Mouse (Mus musculus): Measurements from ENCODE around the gene Abca4.

Gene Abca4

GRCm38 (mm10) chr3:122107643-122108194 is 63.5 kb downstream of the Abca4 start:
- in situ Hi-C loops (cut with MboI, MseI): loop anchor here (10.0 kb wide), 1 partner anchor 133 kb away; no protein-coding TSS in a partner anchor

- in situ Hi-C loops (cut with MboI, MseI): loop anchor here (10.0 kb wide), 1 partner anchor 135 kb away; no protein-coding TSS in a partner anchor
These were observed 65.2 kb downstream of the Abca4 start for GRCm38 (mm10) chr3:122109461-122109860.

GRCm38 (mm10) chr3:122111141-122111981 is 67.1 kb downstream of the Abca4 start:
- in situ Hi-C loops (cut with MboI, MseI): loop anchor here (10.0 kb wide), 1 partner anchor 227 kb away; no protein-coding TSS in a partner anchor

GRCm38 (mm10) chr3:122118651-122119214 is 74.5 kb downstream of the Abca4 start:
- in situ Hi-C loops (cut with MboI, MseI): loop anchor here (10.0 kb wide), 1 partner anchor 234 kb away; no protein-coding TSS in a partner anchor

GRCm38 (mm10) chr3:122119733-122120132 is 75.5 kb downstream of the Abca4 start:
- in situ Hi-C loops (cut with MboI, MseI): loop anchor here (10.0 kb wide), 1 partner anchor 235 kb away; no protein-coding TSS in a partner anchor

GRCm38 (mm10) chr3:122120217-122120616 is 76.0 kb downstream of the Abca4 start:
- in situ Hi-C loops (cut with MboI, MseI): no loop called here

GRCm38 (mm10) chr3:122122127-122122663 is 78.0 kb downstream of the Abca4 start:
- in situ Hi-C loops (cut with MboI, MseI): no loop called here

GRCm38 (mm10) chr3:122122838-122123237 is 78.6 kb downstream of the Abca4 start:
- in situ Hi-C loops (cut with MboI, MseI): no loop called here

GRCm38 (mm10) chr3:122128999-122129493 is 84.8 kb downstream of the Abca4 start:
- in situ Hi-C loops (cut with MboI, MseI): no loop called here

GRCm38 (mm10) chr3:122130771-122131170 is 86.5 kb downstream of the Abca4 start:
- in situ Hi-C loops (cut with MboI, MseI): no loop called here

- in situ Hi-C loops (cut with MboI, MseI): no loop called here
These were observed 87.4 kb downstream of the Abca4 start for GRCm38 (mm10) chr3:122131633-122132032.

- in situ Hi-C loops (cut with MboI, MseI): no loop called here
These were observed 89.0 kb downstream of the Abca4 start for GRCm38 (mm10) chr3:122133255-122133654.

GRCm38 (mm10) chr3:122133840-122134239 is 89.6 kb downstream of the Abca4 start:
- in situ Hi-C loops (cut with MboI, MseI): no loop called here

- in situ Hi-C loops (cut with MboI, MseI): no loop called here
These were observed 96.6 kb downstream of the Abca4 start for GRCm38 (mm10) chr3:122140589-122141400.

GRCm38 (mm10) chr3:122142256-122142922 is 98.1 kb downstream of the Abca4 start:
- in situ Hi-C loops (cut with MboI, MseI): no loop called here

GRCm38 (mm10) chr3:122143432-122143831 is 99.2 kb downstream of the Abca4 start:
- in situ Hi-C loops (cut with MboI, MseI): no loop called here

- in situ Hi-C loops (cut with MboI, MseI): no loop called here
These were observed 101.2 kb downstream of the Abca4 start for GRCm38 (mm10) chr3:122145430-122145829.

GRCm38 (mm10) chr3:122150836-122151235 is 106.6 kb downstream of the Abca4 start:
- in situ Hi-C loops (cut with MboI, MseI): no loop called here

GRCm38 (mm10) chr3:122152431-122152830 is 108.2 kb downstream of the Abca4 start:
- in situ Hi-C loops (cut with MboI, MseI): no loop called here

- in situ Hi-C loops (cut with MboI, MseI): no loop called here
These were observed 109.8 kb downstream of the Abca4 start for GRCm38 (mm10) chr3:122154080-122154479.

GRCm38 (mm10) chr3:122159447-122159846 is 115.2 kb downstream of the Abca4 start:
- in situ Hi-C loops (cut with MboI, MseI): no loop called here

All from T-helper 1 cell (primary cell).